Mouse (Mus musculus): Measurements from ENCODE around the gene Mrpl9. TPM values are rescaled to one million over a fixed set of nuclear protein-coding genes. Genes with fewer than 3 reads are reported as not detected.

Mrpl9 gene
- total RNA-seq (2012; rRNA removed): 39.0 and 53.0 TPM in 2 replicates

DNA sequence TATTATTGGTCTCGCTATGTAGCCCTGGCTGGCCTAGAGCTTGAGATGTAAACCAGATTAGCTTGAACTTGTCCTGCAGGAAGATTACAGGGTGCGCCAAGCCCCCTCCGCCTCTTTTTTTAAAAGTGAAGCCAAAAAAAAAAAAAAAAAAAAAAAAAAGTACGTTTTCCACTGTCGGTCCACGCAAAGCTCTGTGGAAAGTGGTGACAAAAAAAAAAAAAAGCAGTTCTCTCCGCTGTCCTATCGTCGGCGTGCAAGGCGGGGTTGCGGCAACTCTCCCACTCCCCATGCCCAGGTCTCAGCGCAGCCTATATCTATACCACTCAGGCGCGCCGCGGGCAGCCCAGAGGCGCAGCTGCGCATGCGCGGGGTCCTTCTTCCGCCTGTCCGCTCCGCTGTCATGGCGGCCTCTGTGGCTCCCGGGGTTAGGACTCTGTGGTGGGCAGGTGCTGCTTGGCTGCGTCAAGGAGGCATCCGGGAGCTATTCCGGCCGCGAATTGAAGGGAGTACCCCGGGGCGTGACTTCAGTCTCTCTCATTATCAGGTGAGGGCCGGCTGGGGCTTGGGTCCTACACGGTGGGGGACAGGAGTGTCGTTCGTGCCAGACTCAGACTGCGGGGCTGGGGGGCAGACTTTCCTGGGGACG lies at the start of gene Mrpl9:
Gene Mrpl9, plus strand, starts transcription at position 368 of the 646 bp plus-strand sequence.
- in situ Hi-C loops (cut with MboI; ENCODE audit: low sequenced_read_pairs in 2 of 2, unreplicated experiment in 2 of 2): no loop called here
- H3K9me3 ChIP-seq (ENCODE audit: control insufficient read depth, insufficient read depth, low read depth, low read length): no peaks in the 10 kb centered on the region
- H3K36me3 ChIP-seq (ENCODE audit: control insufficient read depth, insufficient read depth, low read length, poor library complexity, severe bottlenecking): peaks cover 20% of the 10 kb centered on the region
- H3K27ac ChIP-seq (ENCODE audit: insufficient read depth, low read depth, low read length, poor library complexity, severe bottlenecking): peak within 1 kb of the TSS; percentile 61; the same call in 1 of the 2 replicates
- 0 out of 4 replicates have a peak, but pooled peaks cover 0 to 4% of the 10 kb centered on the region in 2 experiments for H3K4me1 ChIP-seq (ENCODE audit: control insufficient read depth in 2 of 2, insufficient read depth in 2 of 2, low read length in 2 of 2, poor library complexity in 1 of 2)
- TF ChIP-seq HCFC1 (IDR thresholded peaks at IDR 0.05; ENCODE audit: borderline replicate concordance, insufficient read depth, low read length): peak; percentile 71; the same call in 1 of the 2 replicates
- peak; percentile 98 for TF ChIP-seq ZNF384 (IDR thresholded peaks at IDR 0.05; ENCODE audit: low read depth, low read length)
- 0 out of 2 replicates have a peak, but pooled peaks have one; percentile 9 for TF ChIP-seq ZC3H11A (IDR thresholded peaks at IDR 0.05; ENCODE audit: borderline replicate concordance, low read depth, low read length)
- no peak for TF ChIP-seq MAFK (IDR thresholded peaks at IDR 0.05; ENCODE audit: insufficient read depth, low read depth, low read length)
- no peak for TF ChIP-seq CHD2 (IDR thresholded peaks at IDR 0.05; ENCODE audit: low read depth, low read length)
- H3K4me3 ChIP-seq (ENCODE audit: insufficient read depth in 1 of 2, low read depth in 1 of 2, low read length in 2 of 2, poor library complexity in 1 of 2, severe bottlenecking in 1 of 2): peak within 1 kb of the TSS; percentile 96 to 100
- peak within 1 kb of the TSS; percentile 99 for H3K9ac ChIP-seq (ENCODE audit: insufficient read depth, low read depth, low read length, poor library complexity, severe bottlenecking)
- peak; percentile 77 for DNase-seq (ENCODE audit: low read depth, low spot score)

GRCm38 (mm10) chr3:94396336-94396735 lies 46.8 kb upstream of the Mrpl9 start:
- in situ Hi-C loops (cut with MboI; ENCODE audit: low sequenced_read_pairs in 2 of 2, unreplicated experiment in 2 of 2): no loop called here
- TF ChIP-seq MAFK (IDR thresholded peaks at IDR 0.05; ENCODE audit: insufficient read depth, low read depth, low read length): no peak
- TF ChIP-seq ZNF384 (IDR thresholded peaks at IDR 0.05; ENCODE audit: low read depth, low read length): no peak
- no peak for TF ChIP-seq CHD2 (IDR thresholded peaks at IDR 0.05; ENCODE audit: low read depth, low read length)
- TF ChIP-seq HCFC1 (IDR thresholded peaks at IDR 0.05; ENCODE audit: borderline replicate concordance, insufficient read depth, low read length): no peak
- TF ChIP-seq ZC3H11A (IDR thresholded peaks at IDR 0.05; ENCODE audit: borderline replicate concordance, low read depth, low read length): no peak

DNA sequence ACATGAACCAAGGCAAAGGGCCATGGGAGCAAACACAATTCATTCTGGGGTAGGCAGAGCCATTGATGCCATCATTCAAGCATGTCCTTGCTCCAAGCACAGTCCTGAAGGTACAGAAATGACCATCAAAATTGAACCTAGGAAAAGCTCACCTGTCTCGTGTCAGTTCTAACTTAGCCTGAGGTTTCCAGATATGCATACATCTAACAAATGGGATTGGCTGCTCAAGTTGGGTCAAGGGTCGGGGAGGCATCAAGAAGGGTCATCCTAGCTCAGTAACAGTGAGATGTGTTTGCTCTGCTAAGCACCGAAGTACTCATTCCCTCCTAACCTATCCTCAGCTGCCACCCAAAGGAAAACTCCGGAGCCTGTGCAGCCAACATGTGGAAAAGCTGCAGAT lies 46.3 kb upstream of the Mrpl9 start:
- H3K4me1 ChIP-seq (ENCODE audit: control insufficient read depth in 2 of 2, insufficient read depth in 2 of 2, low read length in 2 of 2, poor library complexity in 1 of 2): no peaks in the 10 kb centered on the region
- H3K36me3 ChIP-seq (ENCODE audit: control insufficient read depth, insufficient read depth, low read length, poor library complexity, severe bottlenecking): no peaks in the 10 kb centered on the region
- H3K27ac ChIP-seq (ENCODE audit: insufficient read depth, low read depth, low read length, poor library complexity, severe bottlenecking): no peak overlapping the region
- no peak for TF ChIP-seq MAFK (IDR thresholded peaks at IDR 0.05; ENCODE audit: insufficient read depth, low read depth, low read length)
- TF ChIP-seq HCFC1 (IDR thresholded peaks at IDR 0.05; ENCODE audit: borderline replicate concordance, insufficient read depth, low read length): no peak
- TF ChIP-seq ZNF384 (IDR thresholded peaks at IDR 0.05; ENCODE audit: low read depth, low read length): no peak
- TF ChIP-seq CHD2 (IDR thresholded peaks at IDR 0.05; ENCODE audit: low read depth, low read length): no peak
- no peak for TF ChIP-seq ZC3H11A (IDR thresholded peaks at IDR 0.05; ENCODE audit: borderline replicate concordance, low read depth, low read length)
- in situ Hi-C loops (cut with MboI; ENCODE audit: low sequenced_read_pairs in 2 of 2, unreplicated experiment in 2 of 2): no loop called here
- no peaks in the 10 kb centered on the region for H3K9me3 ChIP-seq (ENCODE audit: control insufficient read depth, insufficient read depth, low read depth, low read length)
- DNase-seq (ENCODE audit: low read depth, low spot score): no peak
- no peak overlapping the region for H3K9ac ChIP-seq (ENCODE audit: insufficient read depth, low read depth, low read length, poor library complexity, severe bottlenecking)
- H3K4me3 ChIP-seq (ENCODE audit: insufficient read depth in 1 of 2, low read depth in 1 of 2, low read length in 2 of 2, poor library complexity in 1 of 2, severe bottlenecking in 1 of 2): no peak overlapping the region

More at GRCm38 (mm10) chr3:94396336-94396735, 46.8 kb upstream of the Mrpl9 start:
- H3K4me3 ChIP-seq (ENCODE audit: insufficient read depth in 1 of 2, low read depth in 1 of 2, low read length in 2 of 2, poor library complexity in 1 of 2, severe bottlenecking in 1 of 2): no peak overlapping the region
- DNase-seq (ENCODE audit: low read depth, low spot score): no peak
- no peaks in the 10 kb centered on the region for H3K4me1 ChIP-seq (ENCODE audit: control insufficient read depth in 2 of 2, insufficient read depth in 2 of 2, low read length in 2 of 2, poor library complexity in 1 of 2)
- H3K9me3 ChIP-seq (ENCODE audit: control insufficient read depth, insufficient read depth, low read depth, low read length): no peaks in the 10 kb centered on the region
- no peak overlapping the region for H3K27ac ChIP-seq (ENCODE audit: insufficient read depth, low read depth, low read length, poor library complexity, severe bottlenecking)
- H3K36me3 ChIP-seq (ENCODE audit: control insufficient read depth, insufficient read depth, low read length, poor library complexity, severe bottlenecking): no peaks in the 10 kb centered on the region
- H3K9ac ChIP-seq (ENCODE audit: insufficient read depth, low read depth, low read length, poor library complexity, severe bottlenecking): no peak overlapping the region

- Histone ChIP-seq H3K27ac (ENCODE audit: insufficient read depth, low read depth, low read length, poor library complexity, severe bottlenecking) (no peak within 1 kb of the TSS), H3K4me3 (ENCODE audit: insufficient read depth in 1 of 2, low read depth in 1 of 2, low read length in 2 of 2, poor library complexity in 1 of 2, severe bottlenecking in 1 of 2) (peak within 1 kb of the TSS in 1 of 2 experiments; percentile 6; a peak in 1 of 4 replicates), H3K4me1 (ENCODE audit: control insufficient read depth in 2 of 2, insufficient read depth in 2 of 2, low read length in 2 of 2, poor library complexity in 1 of 2) (no peaks in the 10 kb centered on the region; a peak in 1 of 4 replicates), H3K9ac (ENCODE audit: insufficient read depth, low read depth, low read length, poor library complexity, severe bottlenecking) (no peak within 1 kb of the TSS), H3K9me3 (ENCODE audit: control insufficient read depth, insufficient read depth, low read depth, low read length) (no peaks in the 10 kb centered on the region), H3K36me3 (ENCODE audit: control insufficient read depth, insufficient read depth, low read length, poor library complexity, severe bottlenecking) (no peaks in the 10 kb centered on the region)
- DNase-seq (ENCODE audit: low read depth, low spot score): no peak
- in situ Hi-C loops (cut with MboI; ENCODE audit: low sequenced_read_pairs in 2 of 2, unreplicated experiment in 2 of 2): no loop called here
- no peak for TF ChIP-seq ZNF384 (IDR thresholded peaks at IDR 0.05; ENCODE audit: low read depth, low read length)
- TF ChIP-seq ZC3H11A (IDR thresholded peaks at IDR 0.05; ENCODE audit: borderline replicate concordance, low read depth, low read length): no peak
- no peak for TF ChIP-seq CHD2 (IDR thresholded peaks at IDR 0.05; ENCODE audit: low read depth, low read length)
- no peak for TF ChIP-seq MAFK (IDR thresholded peaks at IDR 0.05; ENCODE audit: insufficient read depth, low read depth, low read length)
- TF ChIP-seq HCFC1 (IDR thresholded peaks at IDR 0.05; ENCODE audit: borderline replicate concordance, insufficient read depth, low read length): no peak
These were observed 44.9 kb upstream of the Mrpl9 start, which contains the start of gene Lingo4 for GRCm38 (mm10) chr3:94398217-94398616. Gene Lingo4 (plus strand): TSS chr3:94398517.
